Mouse (Mus musculus) embryonic facial prominence, embryonic 11.5 days (tissue): ENCODE data around the gene Mapk6. TPM values are rescaled to one million over a fixed set of nuclear protein-coding genes. Genes with fewer than 3 reads are reported as not detected.

Experiments
- ATAC-seq: fragments of 200-750 bp; cut with Nextera tagmentation; replicated peaks from 2 replicates; pipeline ENCODE4 v1.8.0; 2017; ENCODE audit warnings: low read depth; ENCODE audit not compliant: insufficient number of reproducible peaks, low FRiP score, low TSS enrichment
- DNase-seq: peaks from one replicate; pipeline ENCODE4 v3.0.0-alpha.2; 2015; ENCODE audit warnings: low spot score
- H3K27ac ChIP-seq: fragments of 300-500 bp; sonication (generic); replicated peaks from 2 replicates; pipeline ENCODE4 v1.5.1; 2014; ENCODE audit warnings: mild to moderate bottlenecking, low read depth, low read length, control low read depth
- H3K27me3 ChIP-seq: fragments of 300-500 bp; sonication (generic); 2 replicates; pipeline ENCODE4 v1.6.1; 2014; ENCODE audit warnings: mild to moderate bottlenecking, low read length, moderate library complexity, mixed read lengths; ENCODE audit not compliant: control insufficient read depth, insufficient read depth
- H3K36me3 ChIP-seq: fragments of 300-500 bp; sonication (generic); replicated peaks from 2 replicates; pipeline ENCODE4 v1.6.1; 2014; ENCODE audit warnings: low read depth, mild to moderate bottlenecking, low read length, moderate library complexity, mixed read lengths; ENCODE audit not compliant: control insufficient read depth, insufficient read depth
- H3K4me1 ChIP-seq: fragments of 300-500 bp; sonication (generic); 2 replicates; pipeline ENCODE4 v1.6.1; 2014; ENCODE audit warnings: low read length, mixed read lengths; ENCODE audit not compliant: control insufficient read depth, insufficient read depth
- H3K4me2 ChIP-seq: fragments of 300-500 bp; sonication (generic); 2 replicates; pipeline ENCODE4 v1.6.1; 2014; ENCODE audit warnings: low read depth, mild to moderate bottlenecking, control low read depth, low read length, moderate library complexity
- H3K4me3 ChIP-seq: fragments of 300-500 bp; sonication (generic); 2 replicates; pipeline ENCODE4 v1.5.1; 2014; ENCODE audit warnings: low read depth, low read length, control low read depth
- H3K9ac ChIP-seq: fragments of 300-500 bp; sonication (generic); replicated peaks from 2 replicates; pipeline ENCODE4 v1.6.1; 2014; ENCODE audit warnings: mild to moderate bottlenecking, control low read depth, low read length
- H3K9me3 ChIP-seq: fragments of 300-500 bp; sonication (generic); replicated peaks from 2 replicates; pipeline ENCODE4 v1.6.1; 2016; ENCODE audit warnings: mild to moderate bottlenecking, low read length, inconsistent platforms, mixed read lengths; ENCODE audit not compliant: control insufficient read depth
- WGBS: fragments of 180-500 bp; shearing (Covaris S2); extraction: QIAGEN DNeasy Blood & Tissue Kit; methylation state at CpG from one replicate; pipeline ENCODE4 v1.1.7; 2014; 5-methylcytosine and 5-hydroxymethylcytosine counted together
- polyA plus RNA-seq: library from polyadenylated mRNA; unstranded; fragments of >200 nt; fragmentation: Nextera tagmentation; extraction: Ambion mirVana; gene quantifications from 2 replicates; pipeline ENCODE4 v1.2.1, GENCODE M21; 2014

Mapk6 gene
- polyA plus RNA-seq, 1 experiment from 2014 or later: 152 TPM

- Histone ChIP-seq H3K36me3 (no peaks in the 10 kb centered on the region), H3K4me2 (no peak overlapping the region), H3K4me3 (no peak overlapping the region), H3K27me3 (no peaks in the 10 kb centered on the region), H3K4me1 (no peaks in the 10 kb centered on the region; the same call in 1 of the 2 replicates), H3K27ac (no peak overlapping the region), H3K9me3 (no peaks in the 10 kb centered on the region), H3K9ac (no peak overlapping the region)
- ATAC-seq: no peak
- WGBS: 78% methylated on average over 5 of the region's 5 CpGs
- no peak for DNase-seq
Observed at GRCm38 (mm10) chr9:75413206-75413605, 3.4 kb upstream of the Mapk6 start.

DNA sequence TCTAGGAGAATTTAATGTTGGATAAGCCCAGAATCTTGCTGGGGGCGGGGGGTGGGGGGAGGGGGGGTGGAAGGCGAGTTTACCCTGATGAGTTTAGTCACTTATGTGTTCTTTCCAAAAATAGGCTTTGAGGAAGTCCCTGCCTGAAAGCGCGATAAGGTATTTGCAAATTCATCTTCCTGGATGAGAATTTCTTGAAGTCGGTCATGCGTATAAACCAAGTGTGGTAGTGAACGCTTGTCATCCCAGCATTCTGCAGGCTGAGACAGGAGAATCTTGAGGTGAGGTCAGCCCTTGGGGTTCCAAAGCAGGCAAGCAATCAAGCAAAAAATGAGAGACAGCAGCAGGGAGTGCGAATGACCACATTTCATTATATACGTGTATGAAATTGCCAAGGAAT, 1.8 kb upstream of the Mapk6 start:
- ATAC-seq (no peak), DNase-seq (no peak)
- Histone ChIP-seq H3K4me2 (no peak overlapping the region), H3K4me1 (no peaks in the 10 kb centered on the region; the same call in 1 of the 2 replicates), H3K36me3 (no peaks in the 10 kb centered on the region), H3K9me3 (no peaks in the 10 kb centered on the region), H3K9ac (no peak overlapping the region), H3K27me3 (no peaks in the 10 kb centered on the region), H3K27ac (no peak overlapping the region), H3K4me3 (no peak overlapping the region)
- WGBS: 86% methylated on average over 9 of the region's 9 CpGs

DNA sequence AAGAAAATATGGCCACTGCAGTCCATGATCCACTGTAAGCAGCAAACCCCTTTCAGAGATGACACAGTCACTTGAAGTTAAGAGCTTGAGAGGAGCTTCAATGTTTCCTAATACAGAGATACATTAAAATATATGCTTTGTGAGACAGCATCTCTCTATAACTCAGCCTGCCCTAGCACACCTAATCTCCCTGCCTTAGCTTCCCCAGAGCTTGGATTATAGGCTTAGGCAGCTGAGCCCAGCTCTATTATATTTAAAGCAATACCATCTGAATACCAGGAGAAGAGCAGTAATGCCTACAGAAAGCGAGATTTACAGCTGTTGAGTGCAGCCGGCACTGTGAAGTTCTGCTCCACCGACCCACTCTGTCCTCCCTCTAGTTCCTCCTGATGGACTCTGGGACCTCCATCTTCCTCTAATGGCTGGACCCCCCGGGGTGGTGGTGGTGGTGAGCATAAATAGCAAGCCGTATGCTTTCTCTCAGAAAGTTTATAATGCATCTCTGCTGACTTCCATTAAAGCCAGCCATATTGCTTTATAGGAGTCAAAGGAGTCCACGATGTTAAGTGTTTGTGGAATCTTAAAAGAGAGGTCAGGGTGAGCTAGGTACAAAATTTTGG, 1.2 kb upstream of the Mapk6 start:
- no peaks in the 10 kb centered on the region for H3K27me3 ChIP-seq
- no peak overlapping the region for H3K4me2 ChIP-seq
- H3K9ac ChIP-seq: no peak overlapping the region
- no peaks in the 10 kb centered on the region for H3K9me3 ChIP-seq
- 73% methylated on average over 6 of the region's 6 CpGs for WGBS
- H3K4me1 ChIP-seq: no peaks in the 10 kb centered on the region; the same call in 1 of the 2 replicates
- no peak overlapping the region for H3K4me3 ChIP-seq
- H3K27ac ChIP-seq: no peak overlapping the region
- DNase-seq: no peak
- no peaks in the 10 kb centered on the region for H3K36me3 ChIP-seq
- ATAC-seq: no peak

- Histone ChIP-seq H3K4me2 (peak overlapping the region; percentile 73), H3K9ac (peak overlapping the region; percentile 95), H3K27me3 (no peaks in the 10 kb centered on the region), H3K9me3 (no peaks in the 10 kb centered on the region), H3K27ac (peak overlapping the region; percentile 98), H3K4me3 (peak overlapping the region; percentile 95), H3K36me3 (no peaks in the 10 kb centered on the region), H3K4me1 (no peaks in the 10 kb centered on the region; the same call in 1 of the 2 replicates)
- ATAC-seq: peak; percentile 83
- under 1% methylated on average over 53 of the region's 90 CpGs for whole genome bisulfite sequencing
- peak; percentile 66 for DNase-seq
Observed at GRCm38 (mm10) chr9:75409031-75409851, 564 bp downstream of the Mapk6 start.

- DNase-seq: peak; percentile 51
- Histone ChIP-seq H3K27ac (no peak overlapping the region), H3K27me3 (no peaks in the 10 kb centered on the region), H3K4me2 (peak overlapping the region; percentile 44), H3K4me1 (no peaks in the 10 kb centered on the region; the same call in 1 of the 2 replicates), H3K4me3 (peak overlapping the region; percentile 95), H3K9ac (peak overlapping the region; percentile 95), H3K36me3 (no peaks in the 10 kb centered on the region), H3K9me3 (no peaks in the 10 kb centered on the region)
- 7% methylated on average over 11 of the region's 11 CpGs for WGBS
- ATAC-seq: no peak
Observed at GRCm38 (mm10) chr9:75408204-75408826, 1.5 kb downstream of the Mapk6 start.

- peak overlapping the region; percentile 40; the same call in 1 of the 2 replicates for H3K9ac ChIP-seq
- H3K27ac ChIP-seq: no peak overlapping the region
- H3K4me1 ChIP-seq: no peaks in the 10 kb centered on the region; the same call in 1 of the 2 replicates
- H3K36me3 ChIP-seq: no peaks in the 10 kb centered on the region
- peak overlapping the region; percentile 21 for H3K4me3 ChIP-seq
- WGBS: 16% methylated on average over 10 of the region's 10 CpGs
- H3K4me2 ChIP-seq: peak overlapping the region; percentile 44
- DNase-seq (peak; percentile 47), ATAC-seq (no peak)
- no peaks in the 10 kb centered on the region for H3K9me3 ChIP-seq
- no peaks in the 10 kb centered on the region for H3K27me3 ChIP-seq
Observed at GRCm38 (mm10) chr9:75407803-75408202, 2.0 kb downstream of the Mapk6 start.

DNA sequence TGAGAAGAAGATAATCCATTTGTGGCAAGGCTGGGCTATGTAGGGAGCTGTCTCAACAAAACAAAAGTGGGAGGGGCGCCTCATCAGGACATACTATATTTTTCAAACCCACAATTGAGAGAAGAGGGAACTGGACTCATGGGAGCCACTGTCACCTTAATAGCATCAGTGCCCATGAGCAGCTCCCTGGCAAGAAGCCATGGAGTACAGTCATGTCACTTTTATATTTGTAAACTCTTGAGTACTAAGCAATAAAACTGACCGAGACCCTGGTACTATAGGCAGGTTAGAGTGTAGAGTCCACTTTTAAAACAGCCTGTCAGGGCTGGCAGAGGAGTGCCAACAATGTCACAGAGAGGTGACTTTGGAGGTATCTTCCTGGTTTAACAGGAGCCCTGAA, 3.7 kb downstream of the Mapk6 start:
- no peak overlapping the region for H3K4me2 ChIP-seq
- no peak for ATAC-seq
- 94% methylated on average over 2 of the region's 2 CpGs for WGBS
- H3K36me3 ChIP-seq: no peaks in the 10 kb centered on the region
- no peaks in the 10 kb centered on the region for H3K27me3 ChIP-seq
- H3K4me3 ChIP-seq: no peak overlapping the region
- H3K4me1 ChIP-seq: no peaks in the 10 kb centered on the region; the same call in 1 of the 2 replicates
- no peak overlapping the region for H3K27ac ChIP-seq
- no peaks in the 10 kb centered on the region for H3K9me3 ChIP-seq
- no peak overlapping the region for H3K9ac ChIP-seq
- no peak for DNase-seq
